Mouse (Mus musculus) neural tube, embryonic 12.5 days (tissue): ENCODE data around the gene Gmfb. TPM values are rescaled to one million over a fixed set of nuclear protein-coding genes. Genes with fewer than 3 reads are reported as not detected.

ENCODE experiments used
- ATAC-seq: fragments of 200-750 bp; cut with Nextera tagmentation; 2 replicates; pipeline ENCODE4 v1.8.0; 2017; ENCODE audit warnings: low read depth, mild to moderate bottlenecking, moderate TSS enrichment, moderate library complexity; ENCODE audit not compliant: low FRiP score
- H3K27ac ChIP-seq: fragments of 300-500 bp; sonication (generic); 2 replicates; pipeline ENCODE4 v1.5.1; 2016
- H3K27me3 ChIP-seq: fragments of 300-500 bp; sonication (generic); replicated peaks from 2 replicates; pipeline ENCODE4 v1.6.1; 2016; ENCODE audit warnings: mild to moderate bottlenecking
- H3K36me3 ChIP-seq: fragments of 300-500 bp; sonication (generic); 2 replicates; pipeline ENCODE4 v1.6.1; 2016; ENCODE audit warnings: mild to moderate bottlenecking
- H3K4me1 ChIP-seq: fragments of 300-500 bp; sonication (generic); 2 replicates; pipeline ENCODE4 v1.6.1; 2016
- H3K4me2 ChIP-seq: fragments of 300-500 bp; sonication (generic); replicated peaks from 2 replicates; pipeline ENCODE4 v1.6.1; 2016; ENCODE audit warnings: mild to moderate bottlenecking
- H3K4me3 ChIP-seq: fragments of 300-500 bp; sonication (generic); 2 replicates; pipeline ENCODE4 v1.5.1; 2016
- H3K9ac ChIP-seq: fragments of 300-500 bp; sonication (generic); 2 replicates; pipeline ENCODE4 v1.6.1; 2016; ENCODE audit warnings: mild to moderate bottlenecking
- H3K9me3 ChIP-seq: fragments of 300-500 bp; sonication (generic); 2 replicates; pipeline ENCODE4 v1.6.1; 2016; ENCODE audit warnings: mild to moderate bottlenecking
- WGBS: fragments of 180-500 bp; shearing (Covaris S2); methylation state at CpG from one replicate; pipeline ENCODE4 v1.1.7; 2016; 5-methylcytosine and 5-hydroxymethylcytosine counted together
- polyA plus RNA-seq: library from polyadenylated mRNA; unstranded; fragments of >200 nt; fragmentation: Nextera tagmentation; extraction: Ambion mirVana; gene quantifications from 2 replicates; pipeline ENCODE4 v1.2.1, GENCODE M21; 2016

The Gmfb gene
- 96.7 and 106 TPM in 2 replicates for polyA plus RNA-seq

DNA sequence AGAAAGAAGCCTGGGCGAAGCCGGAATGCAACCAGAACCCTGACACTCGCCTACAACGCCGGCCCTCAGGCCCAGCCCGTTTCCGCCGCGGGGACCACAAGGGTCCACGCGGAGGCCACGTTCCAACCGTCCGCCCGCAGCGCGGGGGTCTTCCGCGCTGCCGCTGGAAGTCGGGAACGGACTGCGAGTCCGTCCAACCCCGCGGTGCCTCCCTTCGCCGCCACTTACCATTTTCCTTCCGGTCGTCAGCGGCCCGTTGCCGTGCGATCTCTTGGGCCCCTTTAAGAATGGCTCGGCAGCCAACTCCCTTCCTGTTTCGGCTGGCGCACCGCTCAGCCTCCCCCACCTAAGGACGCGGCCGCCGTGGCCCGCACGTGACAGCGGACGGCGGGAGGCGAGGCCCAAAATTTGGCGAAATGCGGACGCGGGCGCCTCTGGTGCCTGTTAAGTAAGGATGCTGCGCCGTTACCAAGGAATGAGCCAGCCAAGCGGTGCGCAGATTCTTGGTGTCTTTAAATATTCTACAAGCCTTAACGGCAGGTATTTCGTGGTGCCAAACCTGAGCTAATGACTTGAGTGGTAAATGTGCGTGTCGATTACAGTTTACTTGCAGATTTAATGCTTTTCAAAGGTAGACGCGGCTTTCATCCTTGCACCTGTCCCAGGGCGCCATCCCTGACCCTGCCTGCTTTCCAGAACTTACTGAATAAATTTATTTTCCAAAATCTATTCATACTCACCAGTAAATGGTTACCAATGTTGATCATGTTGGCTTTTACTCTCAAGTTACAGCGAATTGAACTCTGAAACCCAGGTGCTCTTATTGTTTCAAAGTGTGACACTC lies at the start of gene Gmfb:
Gene Gmfb (minus strand): TSS at position 370 of the 844 bp plus-strand sequence.
- peak within 1 kb of the TSS; percentile 71 for H3K4me2 ChIP-seq
- H3K27ac ChIP-seq = no peak within 1 kb of the TSS
- peak within 1 kb of the TSS; percentile 80 for H3K4me3 ChIP-seq
- H3K9ac ChIP-seq = peak within 1 kb of the TSS; percentile 84
- under 1% methylated on average over 65 of the region's 65 CpGs for WGBS
- no peaks in the 10 kb centered on the region for H3K27me3 ChIP-seq
- no peaks in the 10 kb centered on the region for H3K9me3 ChIP-seq
- peaks cover 11% of the 10 kb centered on the region for H3K4me1 ChIP-seq
- H3K36me3 ChIP-seq = no peaks in the 10 kb centered on the region; the same call in 1 of the 2 replicates
- peak; percentile 95 for ATAC-seq

GRCm38 (mm10) chr14:46862922-46863321 lies 40.9 kb upstream of the Gmfb start:
- no peak for ATAC-seq
- Histone ChIP-seq H3K4me1 (no peaks in the 10 kb centered on the region), H3K27me3 (no peaks in the 10 kb centered on the region), H3K9me3 (no peaks in the 10 kb centered on the region), H3K9ac (no peak overlapping the region), H3K4me2 (no peak overlapping the region), H3K27ac (no peak overlapping the region), H3K4me3 (no peak overlapping the region), H3K36me3 (no peaks in the 10 kb centered on the region)
- 90% methylated on average over 5 of the region's 5 CpGs for WGBS

DNA sequence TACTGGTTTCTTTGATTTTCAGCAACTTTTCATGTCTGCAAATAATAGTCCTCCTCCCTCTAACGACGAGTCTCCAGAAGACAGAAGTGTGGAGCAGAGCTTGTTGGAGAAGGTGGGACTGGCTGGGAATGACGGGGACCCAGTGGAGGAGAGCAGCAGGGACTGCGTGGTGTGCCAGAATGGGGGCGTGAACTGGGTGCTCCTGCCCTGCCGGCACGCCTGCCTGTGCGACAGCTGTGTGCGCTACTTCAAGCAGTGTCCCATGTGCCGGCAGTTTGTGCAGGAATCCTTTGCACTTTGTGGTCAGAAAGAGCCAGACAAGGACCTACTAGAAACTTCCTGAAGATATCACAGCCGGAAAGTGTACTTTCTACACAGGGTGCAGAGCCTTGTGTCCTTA lies 31.6 kb upstream of the Gmfb start:
- WGBS = 91% methylated on average over 11 of the region's 11 CpGs
- H3K4me3 ChIP-seq = no peak overlapping the region
- ATAC-seq = no peak
- no peak overlapping the region for H3K27ac ChIP-seq
- H3K27me3 ChIP-seq = no peaks in the 10 kb centered on the region
- no peak overlapping the region for H3K9ac ChIP-seq
- H3K4me2 ChIP-seq = no peak overlapping the region
- peaks cover 13% of the 10 kb centered on the region for H3K36me3 ChIP-seq
- no peaks in the 10 kb centered on the region for H3K9me3 ChIP-seq
- no peaks in the 10 kb centered on the region for H3K4me1 ChIP-seq

- no peaks in the 10 kb centered on the region for H3K9me3 ChIP-seq
- no peak overlapping the region for H3K9ac ChIP-seq
- ATAC-seq = no peak
- peaks cover 9% of the 10 kb centered on the region for H3K36me3 ChIP-seq
- no peak overlapping the region for H3K4me2 ChIP-seq
- no peak overlapping the region for H3K27ac ChIP-seq
- H3K4me1 ChIP-seq = no peaks in the 10 kb centered on the region
- H3K27me3 ChIP-seq = no peaks in the 10 kb centered on the region
- 96% methylated on average over 1 of the region's 1 CpGs for WGBS
- H3K4me3 ChIP-seq = no peak overlapping the region
These were observed 27.7 kb upstream of the Gmfb start for GRCm38 (mm10) chr14:46849769-46850168.

DNA sequence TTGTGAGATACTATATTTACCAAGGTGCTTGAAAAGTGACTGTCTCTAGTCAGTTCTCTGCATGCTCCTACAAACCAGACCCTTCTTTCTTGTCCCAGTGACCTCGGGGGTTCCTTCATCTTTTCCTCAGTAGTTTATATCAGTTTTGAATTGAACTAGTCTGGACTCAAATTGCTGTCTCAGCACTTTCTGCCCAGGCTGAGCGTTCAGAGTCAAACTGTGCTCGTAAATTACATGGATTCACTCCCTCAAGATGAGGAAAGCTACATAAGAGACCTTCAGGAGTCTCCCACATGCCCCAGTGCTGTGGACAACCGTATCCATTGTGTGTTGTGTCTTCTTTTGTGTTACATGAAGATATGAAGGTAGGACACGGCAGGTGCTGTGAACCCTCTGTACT lies 26.7 kb upstream of the Gmfb start:
- Histone ChIP-seq H3K36me3 (peaks cover 6% of the 10 kb centered on the region), H3K27me3 (no peaks in the 10 kb centered on the region), H3K4me2 (no peak overlapping the region), H3K9ac (no peak overlapping the region), H3K4me3 (no peak overlapping the region), H3K9me3 (no peaks in the 10 kb centered on the region), H3K27ac (no peak overlapping the region), H3K4me1 (no peaks in the 10 kb centered on the region)
- no peak for ATAC-seq
- whole genome bisulfite sequencing = 81% methylated on average over 5 of the region's 5 CpGs

DNA sequence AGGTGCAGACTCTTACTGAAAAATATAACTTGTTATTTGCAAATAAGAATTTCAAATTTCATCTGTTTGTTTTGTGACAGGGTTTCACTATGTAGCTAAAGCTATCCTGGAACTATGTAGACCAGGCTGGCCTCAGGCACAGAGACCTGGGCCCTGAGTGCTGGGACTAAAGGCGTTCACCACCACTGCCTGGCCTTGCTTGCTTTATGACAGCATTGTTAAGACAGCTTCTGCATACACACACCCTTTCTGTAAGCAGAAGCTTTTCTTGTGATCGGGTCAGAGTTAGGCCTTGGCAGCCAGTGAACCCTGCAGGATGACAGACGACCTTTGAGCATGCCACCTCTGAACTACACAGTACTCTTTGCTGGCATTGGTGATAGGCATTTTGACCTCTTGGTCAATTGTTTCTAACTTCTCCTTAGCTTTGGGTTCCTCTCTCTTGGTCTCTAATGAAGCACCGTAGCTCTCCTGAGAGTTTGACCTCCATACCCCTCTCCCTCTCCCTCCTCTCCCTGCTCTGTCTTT lies 26.1 kb upstream of the Gmfb start:
- Histone ChIP-seq H3K27ac (no peak overlapping the region), H3K36me3 (peaks cover 3% of the 10 kb centered on the region; the same call in 1 of the 2 replicates), H3K9me3 (no peaks in the 10 kb centered on the region), H3K4me1 (no peaks in the 10 kb centered on the region), H3K4me3 (no peak overlapping the region), H3K4me2 (no peak overlapping the region), H3K27me3 (no peaks in the 10 kb centered on the region), H3K9ac (no peak overlapping the region)
- WGBS = 78% methylated on average over 4 of the region's 4 CpGs
- ATAC-seq = no peak

GRCm38 (mm10) chr14:46845706-46846105 lies 23.7 kb upstream of the Gmfb start:
- Histone ChIP-seq H3K27me3 (no peaks in the 10 kb centered on the region), H3K36me3 (peaks cover 19% of the 10 kb centered on the region), H3K9ac (no peak overlapping the region), H3K4me3 (no peak overlapping the region), H3K4me2 (no peak overlapping the region), H3K9me3 (no peaks in the 10 kb centered on the region), H3K4me1 (no peaks in the 10 kb centered on the region), H3K27ac (no peak overlapping the region)
- 91% methylated on average over 11 of the region's 11 CpGs for WGBS
- ATAC-seq = no peak

DNA sequence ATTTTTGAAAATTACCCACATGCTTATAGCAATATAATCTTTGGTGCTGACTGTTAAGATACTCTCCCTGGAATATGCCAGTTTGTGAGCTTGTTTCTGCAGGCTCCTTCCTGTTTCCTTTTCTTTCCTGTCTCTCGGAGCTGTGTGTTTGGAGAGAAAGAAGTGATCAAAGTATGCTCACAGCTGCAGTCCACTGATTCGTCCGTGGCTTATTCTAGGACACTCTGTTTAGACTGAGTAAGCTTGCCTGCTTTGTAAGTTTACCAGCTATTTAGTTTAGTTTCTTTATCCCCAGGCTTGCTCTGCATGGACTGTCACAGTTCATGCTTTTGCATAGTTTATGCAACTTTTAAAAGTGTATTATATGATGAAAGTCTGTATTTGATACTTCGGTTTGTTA lies 17.3 kb upstream of the Gmfb start:
- WGBS = 76% methylated on average over 4 of the region's 4 CpGs
- H3K4me2 ChIP-seq = no peak overlapping the region
- no peak for ATAC-seq
- H3K4me3 ChIP-seq = no peak overlapping the region
- no peak overlapping the region for H3K27ac ChIP-seq
- H3K36me3 ChIP-seq = peaks cover 22% of the 10 kb centered on the region
- H3K4me1 ChIP-seq = no peaks in the 10 kb centered on the region
- H3K9me3 ChIP-seq = no peaks in the 10 kb centered on the region
- H3K9ac ChIP-seq = no peak overlapping the region
- no peaks in the 10 kb centered on the region for H3K27me3 ChIP-seq

- peaks cover 6% of the 10 kb centered on the region for H3K4me1 ChIP-seq
- peak overlapping the region; percentile 82 for H3K4me3 ChIP-seq
- H3K36me3 ChIP-seq = no peaks in the 10 kb centered on the region
- H3K27ac ChIP-seq = no peak overlapping the region
- H3K4me2 ChIP-seq = peak overlapping the region; percentile 90
- no peak; the same call in none of the 2 replicates for ATAC-seq
- H3K27me3 ChIP-seq = no peaks in the 10 kb centered on the region
- WGBS = 9% methylated on average over 40 of the region's 40 CpGs
- H3K9ac ChIP-seq = peak overlapping the region; percentile 81
- no peaks in the 10 kb centered on the region for H3K9me3 ChIP-seq
These were observed 10.6 kb upstream of the Gmfb start for GRCm38 (mm10) chr14:46832354-46833272.

DNA sequence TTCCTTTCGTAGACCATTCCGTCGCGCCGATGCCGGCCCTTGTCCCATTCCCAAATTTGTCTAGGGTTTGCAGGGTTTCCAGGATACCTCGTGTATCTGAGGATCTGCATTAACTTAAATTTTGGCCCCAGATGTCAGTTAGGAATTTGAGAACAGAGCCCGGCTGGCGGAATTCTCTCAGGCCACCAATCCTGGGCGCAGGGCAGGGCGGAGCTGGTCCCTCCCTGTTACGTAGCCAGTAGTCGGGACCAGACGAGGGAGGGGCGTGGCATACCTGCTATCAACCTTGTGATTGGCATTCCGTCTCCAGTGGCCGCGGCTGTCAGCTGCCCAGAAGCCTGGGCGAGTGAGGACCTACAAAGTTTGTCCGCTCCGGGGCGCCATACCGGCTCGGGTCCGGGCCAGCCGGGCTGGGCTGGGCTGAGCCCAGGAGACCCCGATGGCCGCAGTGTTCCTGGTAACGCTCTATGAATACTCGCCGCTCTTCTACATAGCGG lies 9.8 kb upstream of the Gmfb start, which contains the start of gene Cgrrf1:
Gene Cgrrf1 (plus strand): TSS at position 289 of the 497 bp plus-strand sequence.
- Histone ChIP-seq H3K36me3 (no peaks in the 10 kb centered on the region), H3K27ac (no peak within 1 kb of the TSS), H3K4me1 (peaks cover 6% of the 10 kb centered on the region), H3K9me3 (no peaks in the 10 kb centered on the region), H3K9ac (peak within 1 kb of the TSS; percentile 81), H3K4me2 (peak within 1 kb of the TSS; percentile 90), H3K27me3 (no peaks in the 10 kb centered on the region), H3K4me3 (peak within 1 kb of the TSS; percentile 82)
- under 1% methylated on average over 32 of the region's 32 CpGs for WGBS
- ATAC-seq = peak; percentile 100

- peak overlapping the region; percentile 81; the same call in 1 of the 2 replicates for H3K9ac ChIP-seq
- H3K4me3 ChIP-seq = peak overlapping the region; percentile 82
- no peaks in the 10 kb centered on the region for H3K9me3 ChIP-seq
- no peak for ATAC-seq
- no peak overlapping the region for H3K27ac ChIP-seq
- WGBS = 8% methylated on average over 4 of the region's 4 CpGs
- H3K4me1 ChIP-seq = peaks cover 6% of the 10 kb centered on the region
- no peaks in the 10 kb centered on the region for H3K27me3 ChIP-seq
- no peaks in the 10 kb centered on the region for H3K36me3 ChIP-seq
- peak overlapping the region; percentile 90 for H3K4me2 ChIP-seq
These were observed 9.3 kb upstream of the Gmfb start for GRCm38 (mm10) chr14:46831295-46831694.

- H3K4me3 ChIP-seq = no peak overlapping the region
- no peaks in the 10 kb centered on the region for H3K36me3 ChIP-seq
- no peaks in the 10 kb centered on the region for H3K9me3 ChIP-seq
- WGBS = 85% methylated on average over 1 of the region's 1 CpGs
- no peaks in the 10 kb centered on the region for H3K27me3 ChIP-seq
- H3K4me2 ChIP-seq = no peak overlapping the region
- no peak for ATAC-seq
- no peak overlapping the region for H3K27ac ChIP-seq
- no peaks in the 10 kb centered on the region for H3K4me1 ChIP-seq
- no peak overlapping the region for H3K9ac ChIP-seq
These were observed 5.4 kb upstream of the Gmfb start for GRCm38 (mm10) chr14:46827430-46827829.
